Mouse (Mus musculus): ENCODE measurements around the gene Aox2. TPM values are rescaled to one million over a fixed set of nuclear protein-coding genes. Genes with fewer than 3 reads are reported as not detected.

The Aox2 gene
- polyA plus RNA-seq, 1 experiment from 2014 or later: 0.05 TPM

DNA sequence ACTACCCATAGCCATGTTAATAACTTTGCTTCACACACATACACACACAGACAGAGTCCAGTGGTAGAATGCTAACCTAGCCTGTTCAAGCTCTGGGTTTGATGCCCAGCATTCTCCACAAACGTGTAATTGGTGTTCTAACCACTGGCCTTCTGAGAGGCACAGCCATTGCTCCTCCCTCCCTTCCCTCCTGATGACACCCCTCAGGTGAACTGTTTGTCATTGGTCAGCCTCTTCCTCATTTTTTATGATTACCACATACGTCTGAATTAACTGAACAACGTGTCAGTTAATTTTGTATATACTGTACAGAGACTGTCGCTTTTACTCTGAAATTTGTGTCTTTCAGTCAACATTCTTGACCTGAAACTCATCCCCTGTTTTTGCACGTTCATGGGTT is 16.6 kb downstream of the Aox2 start:
- Histone ChIP-seq H3K27ac (no peak overlapping the region), H3K9me3 (no peaks in the 10 kb centered on the region), H3K4me3 (no peak overlapping the region), H3K36me3 (no peaks in the 10 kb centered on the region), H3K4me1 (replicated peaks) (peaks cover 14% of the 10 kb centered on the region), H3K27me3 (ENCODE audit: insufficient read depth, poor library complexity, severe bottlenecking) (no peaks in the 10 kb centered on the region)
- DNase-seq (ENCODE audit: low spot score): no peak
- 85% methylated on average over 5 of the region's 5 CpGs for WGBS

DNA sequence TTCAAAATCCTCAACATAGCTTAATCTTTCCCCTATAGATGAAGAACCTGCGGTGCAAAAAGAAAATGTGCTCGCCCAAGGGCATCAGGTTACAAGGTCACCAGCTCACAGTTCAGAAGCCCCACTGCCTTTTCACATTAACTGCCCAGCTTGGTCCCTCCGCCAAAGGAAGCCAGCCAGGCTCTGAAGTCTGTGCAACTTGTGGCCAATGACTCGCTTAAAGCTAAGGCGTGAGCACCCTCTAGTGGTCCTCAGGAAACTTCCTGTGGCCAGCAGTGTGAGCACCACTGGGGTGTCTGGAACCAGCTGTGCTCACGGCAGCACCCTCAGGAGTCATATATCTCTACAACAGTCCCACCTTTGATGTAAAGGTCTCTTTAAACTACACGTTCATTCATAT is 18.2 kb downstream of the Aox2 start:
- Histone ChIP-seq H3K27me3 (ENCODE audit: insufficient read depth, poor library complexity, severe bottlenecking) (no peaks in the 10 kb centered on the region), H3K4me1 (replicated peaks) (peaks cover 7% of the 10 kb centered on the region; the same call in 1 of the 2 replicates), H3K27ac (no peak overlapping the region), H3K9me3 (no peaks in the 10 kb centered on the region), H3K36me3 (no peaks in the 10 kb centered on the region), H3K4me3 (no peak overlapping the region)
- 6% methylated on average over 7 of the region's 7 CpGs for WGBS
- DNase-seq (ENCODE audit: low spot score): peak; percentile 72

DNA sequence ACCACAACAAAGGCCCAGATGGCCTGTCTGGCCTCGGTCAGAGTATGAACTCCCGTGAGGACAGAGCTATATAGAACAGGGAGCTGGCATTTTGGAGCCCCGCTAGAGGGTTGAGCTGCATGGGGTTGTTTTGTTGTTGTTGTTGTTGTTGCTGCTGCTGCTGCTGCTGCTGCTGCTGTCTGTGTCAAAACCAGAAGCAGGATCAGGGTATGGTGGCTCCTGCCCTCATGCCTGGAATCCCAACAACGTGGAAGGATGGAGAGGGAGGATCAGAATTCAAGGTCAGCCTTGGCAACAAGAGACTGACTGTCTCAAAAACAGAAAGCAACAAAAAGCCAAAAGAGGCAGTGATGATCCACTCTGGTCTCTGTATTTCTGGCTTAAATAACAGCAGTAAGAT is 18.7 kb downstream of the Aox2 start:
- 57% methylated on average over 4 of the region's 4 CpGs for WGBS
- DNase-seq (ENCODE audit: low spot score): no peak
- H3K4me3 ChIP-seq: no peak overlapping the region
- peaks cover 7% of the 10 kb centered on the region; the same call in 1 of the 2 replicates for H3K4me1 ChIP-seq (replicated peaks)
- H3K27ac ChIP-seq: no peak overlapping the region
- H3K36me3 ChIP-seq: no peaks in the 10 kb centered on the region
- no peaks in the 10 kb centered on the region for H3K9me3 ChIP-seq
- H3K27me3 ChIP-seq (ENCODE audit: insufficient read depth, poor library complexity, severe bottlenecking): no peaks in the 10 kb centered on the region

DNA sequence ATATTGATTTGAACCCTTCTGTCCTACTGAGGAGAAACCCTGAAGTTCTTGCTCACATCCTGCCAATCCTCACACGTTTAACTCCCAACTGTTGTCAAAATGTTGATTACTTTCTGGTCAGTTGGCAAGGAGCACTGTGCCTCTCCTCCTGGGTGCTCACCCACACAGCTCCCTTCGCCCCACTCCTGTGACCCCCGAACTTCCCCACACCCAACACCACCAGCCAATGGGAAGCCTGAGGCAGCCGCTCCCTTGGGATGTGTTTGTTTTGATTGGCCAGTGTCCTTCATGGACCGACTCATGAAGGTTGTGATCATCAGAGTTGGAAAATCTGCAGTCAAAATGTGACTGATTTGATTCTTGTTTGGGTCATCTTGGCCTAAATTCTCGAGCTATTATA is 20.2 kb downstream of the Aox2 start:
- H3K4me3 ChIP-seq: no peak overlapping the region
- peaks cover 7% of the 10 kb centered on the region; the same call in 1 of the 2 replicates for H3K4me1 ChIP-seq (replicated peaks)
- 78% methylated on average over 6 of the region's 6 CpGs for WGBS
- DNase-seq (ENCODE audit: low spot score): no peak
- no peaks in the 10 kb centered on the region for H3K27me3 ChIP-seq (ENCODE audit: insufficient read depth, poor library complexity, severe bottlenecking)
- no peaks in the 10 kb centered on the region for H3K9me3 ChIP-seq
- H3K36me3 ChIP-seq: no peaks in the 10 kb centered on the region
- H3K27ac ChIP-seq: no peak overlapping the region

DNA sequence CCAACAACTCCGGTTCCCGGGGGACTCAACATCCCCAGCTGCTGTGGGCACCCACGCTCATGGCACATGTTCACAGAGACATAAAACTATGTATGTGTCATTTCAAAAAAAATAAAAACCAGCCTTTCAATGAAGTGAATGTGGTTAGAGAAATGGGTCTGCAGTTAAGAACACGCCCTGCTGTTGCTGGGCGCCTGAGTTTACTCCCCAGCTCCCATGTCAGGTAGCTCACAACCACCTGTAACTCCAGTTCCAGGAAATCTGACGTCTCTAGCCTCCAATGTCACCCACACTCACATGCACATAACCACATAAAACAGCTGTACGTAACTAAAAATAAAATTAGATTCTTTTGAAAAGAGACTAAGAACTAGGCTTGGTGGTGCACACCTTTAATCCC is 22.9 kb downstream of the Aox2 start:
- DNase-seq (ENCODE audit: low spot score): no peak
- no peaks in the 10 kb centered on the region for H3K9me3 ChIP-seq
- peaks cover 13% of the 10 kb centered on the region; the same call in 1 of the 2 replicates for H3K4me1 ChIP-seq (replicated peaks)
- H3K27ac ChIP-seq: no peak overlapping the region
- 94% methylated on average over 7 of the region's 7 CpGs for WGBS
- H3K4me3 ChIP-seq: no peak overlapping the region
- H3K36me3 ChIP-seq: no peaks in the 10 kb centered on the region
- H3K27me3 ChIP-seq (ENCODE audit: insufficient read depth, poor library complexity, severe bottlenecking): no peaks in the 10 kb centered on the region

DNA sequence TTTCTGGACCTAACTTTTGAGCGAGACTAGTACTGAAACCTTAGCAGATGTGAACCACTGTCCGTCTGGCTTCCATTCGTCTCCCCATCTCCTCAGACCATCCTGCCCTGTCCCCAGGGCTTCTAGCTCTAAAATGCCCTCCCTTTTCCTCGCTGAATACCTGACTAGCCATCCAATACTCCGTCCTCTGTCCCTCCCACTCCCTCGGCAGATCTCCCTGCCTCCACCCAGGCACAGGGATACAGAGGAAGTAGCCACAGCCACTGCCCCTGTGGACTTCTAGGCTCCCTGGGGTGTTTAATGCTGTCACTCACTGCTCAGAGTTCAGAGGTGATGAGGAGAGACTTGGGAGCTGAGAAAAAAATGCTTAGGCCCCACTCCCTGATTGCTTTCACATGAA is 23.9 kb downstream of the Aox2 start:
- 68% methylated on average over 6 of the region's 6 CpGs for WGBS
- H3K27ac ChIP-seq: no peak overlapping the region
- peaks cover 7% of the 10 kb centered on the region; the same call in 1 of the 2 replicates for H3K4me1 ChIP-seq (replicated peaks)
- H3K36me3 ChIP-seq: no peaks in the 10 kb centered on the region
- H3K9me3 ChIP-seq: no peaks in the 10 kb centered on the region
- no peak for DNase-seq (ENCODE audit: low spot score)
- H3K4me3 ChIP-seq: no peak overlapping the region
- no peaks in the 10 kb centered on the region for H3K27me3 ChIP-seq (ENCODE audit: insufficient read depth, poor library complexity, severe bottlenecking)

DNA sequence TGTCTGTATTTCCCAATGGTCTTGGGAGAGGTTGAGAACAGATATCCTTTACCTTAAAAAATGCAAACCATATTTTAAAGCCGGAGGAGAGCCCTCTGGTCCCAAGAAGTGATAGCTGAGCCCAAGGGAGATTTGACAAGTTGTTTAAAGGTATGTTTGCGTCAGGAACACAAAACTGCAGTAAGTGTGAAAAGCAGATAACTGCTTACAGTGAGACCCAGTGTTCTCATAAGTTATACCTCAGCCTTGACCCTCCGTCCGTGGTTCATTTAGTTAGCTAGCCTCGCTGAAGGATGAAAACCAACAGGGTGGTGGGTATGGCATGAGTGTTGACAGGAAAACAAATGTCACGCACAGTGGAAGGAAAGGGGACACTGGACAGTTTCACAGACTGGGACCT is 24.9 kb downstream of the Aox2 start:
- WGBS: 88% methylated on average over 6 of the region's 6 CpGs
- Histone ChIP-seq H3K4me3 (no peak overlapping the region), H3K27ac (no peak overlapping the region), H3K4me1 (replicated peaks) (peaks cover 7% of the 10 kb centered on the region; the same call in 1 of the 2 replicates), H3K36me3 (no peaks in the 10 kb centered on the region), H3K27me3 (ENCODE audit: insufficient read depth, poor library complexity, severe bottlenecking) (no peaks in the 10 kb centered on the region), H3K9me3 (no peaks in the 10 kb centered on the region)
- DNase-seq (ENCODE audit: low spot score): no peak

DNA sequence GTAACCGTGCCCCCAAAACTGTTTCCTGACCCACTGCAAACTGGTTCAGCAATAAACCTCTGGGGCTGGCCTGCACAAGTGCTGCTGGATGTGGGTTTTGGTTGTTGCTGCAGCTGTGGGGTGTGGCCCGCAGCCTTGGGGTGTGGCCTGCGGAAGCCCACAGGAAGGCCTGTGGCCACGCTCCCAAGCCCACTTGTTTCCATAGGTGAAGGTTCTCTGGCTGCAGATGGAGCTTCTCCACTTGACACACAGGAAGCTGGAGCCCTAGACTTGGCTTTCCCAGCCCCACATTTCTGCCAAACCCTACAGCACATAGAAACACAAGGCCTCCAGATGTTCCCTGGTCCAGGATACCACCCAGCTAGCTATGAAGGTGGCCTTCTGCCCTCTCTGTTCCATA is 25.6 kb downstream of the Aox2 start:
- Histone ChIP-seq H3K27me3 (ENCODE audit: insufficient read depth, poor library complexity, severe bottlenecking) (no peaks in the 10 kb centered on the region), H3K9me3 (no peaks in the 10 kb centered on the region), H3K27ac (no peak overlapping the region), H3K4me3 (no peak overlapping the region), H3K4me1 (replicated peaks) (peaks cover 7% of the 10 kb centered on the region; the same call in 1 of the 2 replicates), H3K36me3 (no peaks in the 10 kb centered on the region)
- WGBS: 90% methylated on average over 4 of the region's 4 CpGs
- no peak for DNase-seq (ENCODE audit: low spot score)

DNA sequence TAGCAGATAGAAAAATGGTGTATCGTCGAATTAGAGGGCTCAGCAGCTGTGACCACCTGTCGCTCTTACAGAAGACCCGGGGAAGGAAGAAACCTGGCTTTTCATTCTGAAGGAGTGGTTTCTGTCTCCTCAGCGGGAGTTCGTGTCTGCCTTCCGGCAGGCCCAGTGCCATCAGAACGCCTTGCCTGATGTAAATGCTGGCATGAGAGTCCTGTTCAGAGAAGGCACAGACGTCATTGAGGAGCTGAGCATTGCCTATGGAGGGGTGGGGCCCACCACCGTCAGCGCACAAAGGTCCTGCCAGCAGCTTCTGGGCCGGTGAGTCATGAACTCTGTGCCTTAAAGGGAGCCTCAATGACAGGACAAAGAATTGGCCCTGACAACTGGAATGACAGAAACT is 26.2 kb downstream of the Aox2 start:
- Histone ChIP-seq H3K9me3 (no peaks in the 10 kb centered on the region), H3K4me1 (replicated peaks) (peaks cover 7% of the 10 kb centered on the region; the same call in 1 of the 2 replicates), H3K36me3 (no peaks in the 10 kb centered on the region), H3K27me3 (ENCODE audit: insufficient read depth, poor library complexity, severe bottlenecking) (no peaks in the 10 kb centered on the region), H3K4me3 (no peak overlapping the region), H3K27ac (no peak overlapping the region)
- no peak for DNase-seq (ENCODE audit: low spot score)
- WGBS: 63% methylated on average over 12 of the region's 12 CpGs

DNA sequence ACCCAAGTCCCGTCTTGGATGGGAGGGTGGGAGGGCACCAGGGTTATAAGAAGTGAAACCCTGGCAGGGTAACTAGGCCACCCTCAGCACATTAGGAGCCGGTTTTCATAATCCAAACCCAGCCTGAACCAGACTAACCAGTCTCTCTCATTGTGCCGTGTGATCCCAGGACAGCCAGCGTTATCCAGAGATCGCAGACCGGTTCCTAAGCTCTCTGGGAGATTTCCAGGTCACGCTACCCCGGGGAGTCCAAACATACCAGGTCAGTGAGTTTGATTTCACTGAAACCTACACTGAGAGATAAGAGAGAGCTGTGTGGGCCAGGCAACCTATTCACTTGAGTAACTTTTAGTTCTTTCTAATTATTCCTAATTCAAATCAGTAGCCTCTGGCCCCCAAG is 29.1 kb downstream of the Aox2 start:
- DNase-seq (ENCODE audit: low spot score): no peak
- Histone ChIP-seq H3K9me3 (no peaks in the 10 kb centered on the region), H3K4me3 (no peak overlapping the region), H3K27ac (no peak overlapping the region), H3K36me3 (no peaks in the 10 kb centered on the region), H3K4me1 (replicated peaks) (peaks cover 7% of the 10 kb centered on the region; the same call in 1 of the 2 replicates), H3K27me3 (ENCODE audit: insufficient read depth, poor library complexity, severe bottlenecking) (no peaks in the 10 kb centered on the region)
- WGBS: 87% methylated on average over 8 of the region's 8 CpGs

DNA sequence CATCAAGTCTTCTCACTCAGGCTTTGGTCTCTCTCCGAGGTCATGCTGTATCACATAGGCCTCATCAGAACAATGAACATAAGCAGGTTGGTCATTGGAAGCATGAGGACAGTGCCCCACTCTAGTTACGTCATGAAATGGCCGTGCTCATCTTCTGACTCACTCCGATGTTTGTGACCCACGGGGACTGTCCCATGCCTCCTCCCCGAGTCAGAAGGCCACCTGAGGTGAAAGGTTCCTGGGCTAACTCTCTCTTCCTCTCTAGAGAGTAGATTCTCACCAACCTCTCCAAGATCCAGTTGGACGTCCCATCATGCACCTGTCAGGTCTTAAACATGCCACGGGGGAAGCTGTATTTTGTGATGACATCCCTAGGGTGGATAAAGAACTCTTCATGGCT is 30.5 kb downstream of the Aox2 start:
- no peaks in the 10 kb centered on the region for H3K27me3 ChIP-seq (ENCODE audit: insufficient read depth, poor library complexity, severe bottlenecking)
- H3K9me3 ChIP-seq: no peaks in the 10 kb centered on the region
- DNase-seq (ENCODE audit: low spot score): no peak
- H3K27ac ChIP-seq: no peak overlapping the region
- peaks cover 7% of the 10 kb centered on the region; the same call in 1 of the 2 replicates for H3K4me1 ChIP-seq (replicated peaks)
- H3K4me3 ChIP-seq: no peak overlapping the region
- H3K36me3 ChIP-seq: no peaks in the 10 kb centered on the region
- WGBS: 89% methylated on average over 8 of the region's 8 CpGs

DNA sequence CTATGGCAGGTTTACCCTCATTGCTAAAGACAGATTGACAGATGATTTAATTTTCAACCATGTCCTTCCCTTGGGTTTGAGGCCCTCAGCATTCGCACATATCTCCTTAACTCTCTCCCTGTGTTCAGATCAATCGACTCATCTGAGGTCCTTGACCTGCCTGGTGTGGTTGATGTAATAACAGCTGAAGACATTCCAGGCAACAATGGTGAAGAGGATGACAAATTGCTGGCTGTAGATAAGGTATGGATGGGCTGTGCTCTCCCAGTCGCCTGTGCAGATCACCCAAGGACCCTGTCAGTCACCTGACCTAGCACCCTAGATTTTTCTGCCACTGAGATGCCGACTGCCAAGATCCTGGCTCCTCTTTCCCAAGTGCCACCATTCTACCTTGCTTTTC is 31.7 kb downstream of the Aox2 start:
- DNase-seq (ENCODE audit: low spot score): no peak
- no peak overlapping the region for H3K4me3 ChIP-seq
- H3K36me3 ChIP-seq: no peaks in the 10 kb centered on the region
- H3K27ac ChIP-seq: no peak overlapping the region
- no peaks in the 10 kb centered on the region for H3K4me1 ChIP-seq (replicated peaks)
- 84% methylated on average over 4 of the region's 4 CpGs for WGBS
- no peaks in the 10 kb centered on the region for H3K27me3 ChIP-seq (ENCODE audit: insufficient read depth, poor library complexity, severe bottlenecking)
- H3K9me3 ChIP-seq: no peaks in the 10 kb centered on the region

DNA sequence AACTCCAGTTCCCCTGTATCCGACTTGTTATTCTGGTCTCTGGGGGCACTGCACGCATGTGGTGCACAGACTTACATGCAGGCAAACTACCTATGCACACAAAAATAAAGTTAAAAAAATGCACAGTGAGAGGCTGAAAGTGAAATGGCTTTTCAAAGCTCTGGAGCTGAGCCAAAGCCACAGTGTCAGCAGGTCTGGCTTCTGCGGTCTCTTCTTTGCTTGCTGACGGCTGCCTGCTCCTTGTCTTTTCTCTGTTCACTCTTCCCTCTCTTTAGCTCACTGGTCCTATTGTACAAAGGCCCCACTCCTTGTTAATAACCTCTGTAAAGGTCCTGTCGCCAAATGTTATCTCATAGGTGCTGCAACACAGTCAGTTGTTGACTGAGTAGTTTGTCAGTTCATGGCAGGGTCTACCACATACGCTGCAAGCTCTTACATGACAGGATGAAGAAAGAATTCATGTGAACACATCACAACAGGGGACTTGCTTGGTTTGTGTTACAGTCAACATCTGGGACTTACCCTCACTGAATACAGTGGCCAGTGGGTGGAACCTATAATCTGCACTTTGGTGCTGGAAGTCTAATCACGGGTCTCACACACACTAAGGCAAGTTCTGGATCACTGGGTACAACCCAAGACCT is 33.2 kb downstream of the Aox2 start:
- DNase-seq (ENCODE audit: low spot score): no peak
- no peak overlapping the region for H3K4me3 ChIP-seq
- H3K27me3 ChIP-seq (ENCODE audit: insufficient read depth, poor library complexity, severe bottlenecking): no peaks in the 10 kb centered on the region
- H3K9me3 ChIP-seq: no peaks in the 10 kb centered on the region
- H3K4me1 ChIP-seq (replicated peaks): no peaks in the 10 kb centered on the region
- H3K36me3 ChIP-seq: no peaks in the 10 kb centered on the region
- WGBS: 87% methylated on average over 7 of the region's 7 CpGs
- no peak overlapping the region for H3K27ac ChIP-seq

DNA sequence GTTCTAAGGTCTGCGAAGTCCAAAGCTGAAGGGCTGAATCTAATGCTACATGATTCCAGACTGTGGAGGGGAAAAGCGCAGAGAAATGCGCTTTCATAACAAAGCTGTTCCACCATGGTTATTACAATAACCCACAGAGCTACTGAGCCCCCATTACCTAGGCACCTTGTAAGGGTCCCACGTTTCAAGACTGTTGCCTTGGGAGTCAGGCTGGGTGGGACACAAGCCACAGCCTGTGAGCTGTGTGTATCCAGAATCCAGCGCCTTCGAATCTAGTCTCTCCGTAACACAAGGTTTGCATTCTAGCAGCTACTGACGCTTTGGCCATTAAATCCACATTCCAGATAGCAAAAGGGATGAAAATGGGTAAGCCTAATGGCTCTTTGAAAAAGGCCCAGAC is 35.0 kb downstream of the Aox2 start:
- Histone ChIP-seq H3K9me3 (no peaks in the 10 kb centered on the region), H3K27me3 (ENCODE audit: insufficient read depth, poor library complexity, severe bottlenecking) (no peaks in the 10 kb centered on the region), H3K36me3 (no peaks in the 10 kb centered on the region), H3K27ac (no peak overlapping the region), H3K4me3 (no peak overlapping the region), H3K4me1 (replicated peaks) (no peaks in the 10 kb centered on the region)
- WGBS: 94% methylated on average over 8 of the region's 8 CpGs
- no peak for DNase-seq (ENCODE audit: low spot score)

Data from hindbrain, embryonic 10.5 days (tissue).